Mouse (Mus musculus) heart, adult 2 months (tissue): ENCODE measurements at regions not wholly inside any gene's neighbourhood (a gene's known extent, or its start where the extent isn't known, plus 50 kb on each side); places are given as distances from the start of the nearest gene placed in this dataset.

Experiments
- CTCF ChIP-seq: fragments of 200-600 bp; IDR thresholded peaks from 2 replicates; pipeline ENCODE4 v1.8.1; 2022; ENCODE audit warnings: antibody characterized with exemption, mild to moderate bottlenecking, moderate library complexity
- POLR2A ChIP-seq: fragments of 200-500 bp; IDR thresholded peaks from 2 replicates; pipeline ENCODE4 v1.6.1; 2011; ENCODE audit warnings: mild to moderate bottlenecking, low read depth, low read length, control low read depth; ENCODE audit not compliant: insufficient read depth

DNA sequence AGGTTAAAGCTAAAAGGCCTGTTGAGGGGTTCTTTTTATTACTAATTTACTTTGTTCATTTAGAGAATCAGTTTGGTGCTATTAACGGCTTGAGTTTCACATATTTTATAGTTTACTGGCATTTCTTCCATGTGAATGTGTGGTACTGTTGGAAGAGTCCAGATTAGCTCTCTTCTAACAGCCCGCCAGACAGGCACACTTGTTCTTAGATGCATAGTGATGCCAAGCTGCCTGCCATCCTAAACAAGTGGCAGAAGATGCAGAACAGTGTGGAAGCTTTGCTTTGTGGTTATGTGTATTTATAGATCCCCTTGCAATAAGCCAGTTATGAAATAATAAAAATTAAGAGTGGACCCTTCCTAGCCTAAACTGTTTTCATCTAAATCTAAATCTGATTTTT lies 244.2 kb upstream of the Ppargc1a start:
- no peak for TF ChIP-seq POLR2A
- no peak for TF ChIP-seq CTCF
